Mouse (Mus musculus): ENCODE data around the gene Srbd1. TPM values are rescaled to one million over a fixed set of nuclear protein-coding genes. Genes with fewer than 3 reads are reported as not detected.

Gene Srbd1
- polyA plus RNA-seq, 1 experiment from 2014 or later: 10.1 TPM

- ATAC-seq (ENCODE audit: insufficient read depth): no peak
- DNase-seq: peak; percentile 24
Measured at GRCm38 (mm10) chr17:85978876-85979275, 166.1 kb downstream of the Srbd1 start.

GRCm38 (mm10) chr17:85975077-85975476, 169.9 kb downstream of the Srbd1 start:
- no peak overlapping the region for H3K27ac ChIP-seq (ENCODE audit: low read depth)
- no peaks in the 10 kb centered on the region for H3K27me3 ChIP-seq (ENCODE audit: insufficient read depth, low read length)
- no peaks in the 10 kb centered on the region for H3K4me1 ChIP-seq (ENCODE audit: insufficient read depth)
- ATAC-seq (ENCODE audit: insufficient read depth) (no peak), DNase-seq (no peak)
- H3K36me3 ChIP-seq (ENCODE audit: insufficient read depth): no peaks in the 10 kb centered on the region
- H3K4me2 ChIP-seq: no peak overlapping the region
- no peak overlapping the region for H3K9ac ChIP-seq
- 39% methylated on average over 5 of the region's 5 CpGs for WGBS
- H3K4me3 ChIP-seq (ENCODE audit: low read depth, low read length): no peak overlapping the region
- TF ChIP-seq CTCF (IDR thresholded peaks at IDR 0.05; ENCODE audit: low read depth): no peak
- H3K9me3 ChIP-seq (ENCODE audit: low read depth, low read length): no peaks in the 10 kb centered on the region

More at GRCm38 (mm10) chr17:85978876-85979275, 166.1 kb downstream of the Srbd1 start:
- Histone ChIP-seq H3K27me3 (ENCODE audit: insufficient read depth, low read length) (no peaks in the 10 kb centered on the region), H3K27ac (ENCODE audit: low read depth) (no peak overlapping the region), H3K4me3 (ENCODE audit: low read depth, low read length) (no peak overlapping the region), H3K9ac (no peak overlapping the region), H3K9me3 (ENCODE audit: low read depth, low read length) (no peaks in the 10 kb centered on the region), H3K4me2 (no peak overlapping the region), H3K36me3 (ENCODE audit: insufficient read depth) (no peaks in the 10 kb centered on the region), H3K4me1 (ENCODE audit: insufficient read depth) (no peaks in the 10 kb centered on the region)
- WGBS: 37% methylated on average over 8 of the region's 8 CpGs
- TF ChIP-seq CTCF (IDR thresholded peaks at IDR 0.05; ENCODE audit: low read depth): no peak

- H3K9me3 ChIP-seq (ENCODE audit: low read depth, low read length): no peaks in the 10 kb centered on the region
- no peak overlapping the region for H3K27ac ChIP-seq (ENCODE audit: low read depth)
- H3K4me2 ChIP-seq: no peak overlapping the region
- no peak overlapping the region for H3K9ac ChIP-seq
- H3K36me3 ChIP-seq (ENCODE audit: insufficient read depth): no peaks in the 10 kb centered on the region
- no peak overlapping the region for H3K4me3 ChIP-seq (ENCODE audit: low read depth, low read length)
- no peak for DNase-seq
- 90% methylated on average over 8 of the region's 8 CpGs for WGBS
- no peaks in the 10 kb centered on the region for H3K4me1 ChIP-seq (ENCODE audit: insufficient read depth)
- ATAC-seq (ENCODE audit: insufficient read depth): no peak
- no peak for TF ChIP-seq CTCF (IDR thresholded peaks at IDR 0.05; ENCODE audit: low read depth)
- H3K27me3 ChIP-seq (ENCODE audit: insufficient read depth, low read length): no peaks in the 10 kb centered on the region
Measured at GRCm38 (mm10) chr17:85974591-85974990, 170.4 kb downstream of the Srbd1 start.

GRCm38 (mm10) chr17:85971120-85971519, 173.9 kb downstream of the Srbd1 start:
- no peak overlapping the region for H3K27ac ChIP-seq (ENCODE audit: low read depth)
- H3K9ac ChIP-seq: no peak overlapping the region
- no peak overlapping the region for H3K4me2 ChIP-seq
- TF ChIP-seq CTCF (IDR thresholded peaks at IDR 0.05; ENCODE audit: low read depth): no peak
- WGBS: 24% methylated on average over 4 of the region's 4 CpGs
- no peaks in the 10 kb centered on the region for H3K36me3 ChIP-seq (ENCODE audit: insufficient read depth)
- no peaks in the 10 kb centered on the region for H3K9me3 ChIP-seq (ENCODE audit: low read depth, low read length)
- H3K4me1 ChIP-seq (ENCODE audit: insufficient read depth): no peaks in the 10 kb centered on the region
- no peak overlapping the region for H3K4me3 ChIP-seq (ENCODE audit: low read depth, low read length)
- DNase-seq: no peak
- H3K27me3 ChIP-seq (ENCODE audit: insufficient read depth, low read length): no peaks in the 10 kb centered on the region
- no peak for ATAC-seq (ENCODE audit: insufficient read depth)

GRCm38 (mm10) chr17:85961653-85962052, 183.3 kb downstream of the Srbd1 start:
- H3K36me3 ChIP-seq (ENCODE audit: insufficient read depth): no peaks in the 10 kb centered on the region
- peaks cover 4% of the 10 kb centered on the region; the same call in 1 of the 2 replicates for H3K4me1 ChIP-seq (ENCODE audit: insufficient read depth)
- H3K4me2 ChIP-seq: no peak overlapping the region
- no peak overlapping the region for H3K9ac ChIP-seq
- H3K9me3 ChIP-seq (ENCODE audit: low read depth, low read length): no peaks in the 10 kb centered on the region
- ATAC-seq (ENCODE audit: insufficient read depth) (no peak), DNase-seq (no peak)
- no peak overlapping the region for H3K4me3 ChIP-seq (ENCODE audit: low read depth, low read length)
- H3K27ac ChIP-seq (ENCODE audit: low read depth): no peak overlapping the region
- WGBS: 61% methylated on average over 6 of the region's 6 CpGs
- H3K27me3 ChIP-seq (ENCODE audit: insufficient read depth, low read length): no peaks in the 10 kb centered on the region
- no peak for TF ChIP-seq CTCF (IDR thresholded peaks at IDR 0.05; ENCODE audit: low read depth)

- ATAC-seq (ENCODE audit: insufficient read depth): no peak
- 66% methylated on average over 2 of the region's 2 CpGs for WGBS
- TF ChIP-seq CTCF (IDR thresholded peaks at IDR 0.05; ENCODE audit: low read depth): no peak
- H3K9ac ChIP-seq: no peak overlapping the region
- H3K27ac ChIP-seq (ENCODE audit: low read depth): no peak overlapping the region
- no peak overlapping the region for H3K4me2 ChIP-seq
- DNase-seq: no peak
- no peaks in the 10 kb centered on the region for H3K27me3 ChIP-seq (ENCODE audit: insufficient read depth, low read length)
- H3K4me3 ChIP-seq (ENCODE audit: low read depth, low read length): no peak overlapping the region
- H3K36me3 ChIP-seq (ENCODE audit: insufficient read depth): no peaks in the 10 kb centered on the region
- H3K4me1 ChIP-seq (ENCODE audit: insufficient read depth): no peaks in the 10 kb centered on the region
- no peaks in the 10 kb centered on the region for H3K9me3 ChIP-seq (ENCODE audit: low read depth, low read length)
Measured at GRCm38 (mm10) chr17:85951771-85952170, 193.2 kb downstream of the Srbd1 start.

GRCm38 (mm10) chr17:85949919-85950505, 195.0 kb downstream of the Srbd1 start:
- Histone ChIP-seq H3K36me3 (ENCODE audit: insufficient read depth) (no peaks in the 10 kb centered on the region), H3K27me3 (ENCODE audit: insufficient read depth, low read length) (no peaks in the 10 kb centered on the region), H3K27ac (ENCODE audit: low read depth) (no peak overlapping the region), H3K4me2 (no peak overlapping the region), H3K4me1 (ENCODE audit: insufficient read depth) (no peaks in the 10 kb centered on the region), H3K9ac (no peak overlapping the region), H3K9me3 (ENCODE audit: low read depth, low read length) (no peaks in the 10 kb centered on the region), H3K4me3 (ENCODE audit: low read depth, low read length) (no peak overlapping the region)
- WGBS: 40% methylated on average over 14 of the region's 14 CpGs
- DNase-seq (peak; percentile 46), ATAC-seq (ENCODE audit: insufficient read depth) (peak; percentile 77; the same call in 1 of the 2 replicates)
- no peak for TF ChIP-seq CTCF (IDR thresholded peaks at IDR 0.05; ENCODE audit: low read depth)
